Mouse (Mus musculus) retina, postnatal 7 days (tissue): ENCODE data around the gene Rgs12.

Source experiments
- DNase-seq: peaks from one replicate; pipeline ENCODE4 v3.0.0-alpha.2; 2012; ENCODE audit warnings: low read depth, low spot score

Gene Rgs12

GRCm38 (mm10) chr5:35079101-35079500 is 129.9 kb downstream of the Rgs12 start:
- no peak for DNase-seq

GRCm38 (mm10) chr5:35084913-35085312 is 135.7 kb downstream of the Rgs12 start:
- DNase-seq, result no peak

GRCm38 (mm10) chr5:35088785-35089613 is 139.8 kb downstream of the Rgs12 start:
- peak; percentile 71 for DNase-seq
